Mouse (Mus musculus) liver, embryonic 14.5 days (tissue): Measurements from ENCODE around the gene Zfp512.

Experiments used
- CTCF ChIP-seq: IDR thresholded peaks from 2 replicates; pipeline ENCODE4 v1.5.1; 2016; ENCODE audit warnings: antibody characterized with exemption, low read depth, control low read depth
- EP300 ChIP-seq: IDR thresholded peaks from 2 replicates; pipeline ENCODE4 v1.6.1; 2016; ENCODE audit warnings: antibody characterized with exemption, low read depth

DNA sequence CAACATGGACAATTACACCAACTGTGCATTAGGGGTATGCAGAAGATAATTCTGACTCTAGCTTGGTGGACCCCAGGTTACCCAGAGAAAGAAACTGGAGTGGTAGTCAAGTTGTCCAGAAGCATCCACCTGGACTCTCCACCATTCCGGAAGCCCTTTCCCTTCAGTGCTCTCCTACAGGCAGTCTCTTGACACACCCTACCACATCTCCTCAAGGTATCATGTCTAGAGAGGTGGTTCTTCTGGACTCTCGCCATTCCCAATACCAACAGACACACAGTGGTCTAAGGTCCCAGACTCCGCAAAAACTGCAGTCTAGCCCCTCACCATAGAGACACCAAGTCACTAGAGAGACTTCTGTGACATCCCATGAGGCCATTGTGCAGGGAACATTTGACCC lies 33.2 kb downstream of the Zfp512 start, which contains the start of gene 4930548H24Rik:
- TF ChIP-seq EP300 (no peak), CTCF (no peak)
